ENCODE assay signal across 21 mouse cellular contexts in genomic region chr17:32738406-32738805, GRCm38 (mm10). TPM values are rescaled to one million over a fixed set of nuclear protein-coding genes. Genes with fewer than 3 reads are reported as not detected.
"Had no signal": no experiment of that assay in that cellular context is flagged by ENCODE, and none has a peak within 500 bp of the region (broad histone marks: within the 10 kb centered on the region; RNA-seq: fewer than 3 reads in every experiment).

No protein-coding gene starts in this region.

- DNase-seq: lung, adult 2 months; lung, postnatal 10 days; lung, postnatal 36 days; right cerebral cortex, postnatal 14 days; right cerebral cortex, postnatal 4 days; spleen, adult 18-20 months; thymus, adult 2 months; thymus, postnatal 25 days had no signal

- H3K27me3 ChIP-seq: lung, embryonic 15.5 days; megakaryocyte, embryonic 14.5 days; midbrain, embryonic 13.5 days; midbrain, embryonic 15.5 days; neural tube, embryonic 12.5 days; stomach, embryonic 15.5 days had no signal

- ATAC-seq: midbrain, embryonic 13.5 days; midbrain, embryonic 15.5 days had no signal

- H3K36me3 ChIP-seq: lung, embryonic 15.5 days; midbrain, embryonic 13.5 days; midbrain, embryonic 15.5 days; neural tube, embryonic 12.5 days; stomach, embryonic 15.5 days had no signal

- H3K4me1 ChIP-seq: lung, embryonic 15.5 days; megakaryocyte, embryonic 14.5 days; midbrain, embryonic 15.5 days; neural tube, embryonic 12.5 days; stomach, embryonic 15.5 days had no signal

- H3K27ac ChIP-seq: liver, embryonic 14.5 days; lung, embryonic 15.5 days; macrophage; midbrain, embryonic 13.5 days; midbrain, embryonic 15.5 days; neural tube, embryonic 12.5 days; stomach, embryonic 15.5 days; stomach, postnatal 0 days had no signal

- H3K4me2 ChIP-seq: lung, embryonic 15.5 days; midbrain, embryonic 11.5 days; midbrain, embryonic 13.5 days; midbrain, embryonic 15.5 days; neural tube, embryonic 12.5 days; stomach, embryonic 15.5 days had no signal

- H3K9ac ChIP-seq: liver, embryonic 14.5 days; lung, embryonic 15.5 days; midbrain, embryonic 13.5 days; midbrain, embryonic 15.5 days; neural tube, embryonic 12.5 days; stomach, embryonic 15.5 days had no signal

- H3K9me3 ChIP-seq: lung, embryonic 15.5 days; midbrain, embryonic 13.5 days; midbrain, embryonic 15.5 days; neural tube, embryonic 12.5 days; stomach, embryonic 15.5 days had no signal

- H3K4me3 ChIP-seq: lung, embryonic 15.5 days; megakaryocyte, embryonic 14.5 days; midbrain, embryonic 13.5 days; midbrain, embryonic 15.5 days; neural tube, embryonic 12.5 days; stomach, embryonic 15.5 days had no signal

RNA-seq across cellular contexts. Expression of gene Cyp4f15, which starts 53.0 kb away (rescaled TPM):
- total RNA-seq: megakaryocyte progenitor cell, adult 5-6 weeks; monocyte, adult 5-6 weeks; neutrophil, adult 5-6 weeks had no signal
- polyA plus RNA-seq: lung, embryonic 15.5 days; macrophage had no signal
